Mouse (Mus musculus) CH12.LX (cell line): ENCODE measurements around the gene Swsap1. TPM values are rescaled to one million over a fixed set of nuclear protein-coding genes. Genes with fewer than 3 reads are reported as not detected.

Experiments
- DNase-seq: peaks from one replicate; pipeline ENCODE4 v3.0.0-alpha.2; 2013; ENCODE audit errors: extremely low read depth
- H3K27ac ChIP-seq: 2 replicates; pipeline ENCODE4 v1.5.1; 2012; ENCODE audit warnings: low read depth, mild to moderate bottlenecking, control low read depth, moderate library complexity; ENCODE audit not compliant: insufficient read depth
- H3K27me3 ChIP-seq: replicated peaks from 2 replicates; pipeline ENCODE3; 2012; ENCODE audit warnings: inconsistent platforms
- H3K36me3 ChIP-seq, 2 experiments: replicated peaks in 1 of 2; 2 replicates each; pipeline versions ENCODE3 to v1.6.1; 2012; ENCODE audit warnings: inconsistent platforms in 1 of 2, low read length in 1 of 2, mild to moderate bottlenecking in 1 of 2, mixed read lengths in 1 of 2, moderate library complexity in 1 of 2; ENCODE audit not compliant: control insufficient read depth in 1 of 2, insufficient read depth in 1 of 2
- H3K4me1 ChIP-seq, 2 experiments: 2 replicates each; pipeline ENCODE4 v1.6.1; 2012; ENCODE audit warnings: inconsistent platforms in 1 of 2, moderate library complexity in 1 of 2; ENCODE audit not compliant: insufficient read depth in 2 of 2, control insufficient read depth in 1 of 2
- H3K4me2 ChIP-seq: 2 replicates; pipeline ENCODE4 v1.6.1; 2012; ENCODE audit warnings: low read depth, mild to moderate bottlenecking, control low read depth; ENCODE audit not compliant: poor library complexity, insufficient read depth, severe bottlenecking
- H3K4me3 ChIP-seq, 3 experiments: fragments of 150-350 bp in 1 of 3; sonication (generic) in 1 of 3; replicated peaks in 1 of 3; 2 replicates each; pipeline versions ENCODE3 to v1.5.1; 2011 to 2012; ENCODE audit warnings: low read depth in 2 of 3, low read length in 2 of 3, mild to moderate bottlenecking in 2 of 3, moderate library complexity in 2 of 3, control low read depth in 1 of 3, improper control_type of control experiment in 1 of 3, inconsistent platforms in 1 of 3, mixed read lengths in 1 of 3; ENCODE audit not compliant: poor library complexity in 1 of 3
- H3K79me2 ChIP-seq: replicated peaks from 2 replicates; pipeline ENCODE4 v1.6.1; 2012; ENCODE audit warnings: mild to moderate bottlenecking, moderate library complexity; ENCODE audit not compliant: control insufficient read depth, poor library complexity, insufficient read depth, severe bottlenecking; ENCODE audit errors: extremely low read depth
- H3K9ac ChIP-seq: 2 replicates; pipeline ENCODE4 v1.6.1; 2012; ENCODE audit warnings: low read depth, mild to moderate bottlenecking, control low read depth, moderate library complexity; ENCODE audit not compliant: insufficient read depth
- H3K9me3 ChIP-seq: replicated peaks from 2 replicates; pipeline ENCODE3; 2012; ENCODE audit warnings: low read length, inconsistent platforms, mixed read lengths
- BHLHE40 ChIP-seq: IDR thresholded peaks from 2 replicates; pipeline ENCODE4 v1.6.1; 2011; ENCODE audit warnings: mild to moderate bottlenecking, low read depth, low read length, improper control_type of control experiment
- E2F4 ChIP-seq: IDR thresholded peaks from 2 replicates; pipeline ENCODE4 v1.6.1; 2011; ENCODE audit warnings: low read depth, low read length, improper control_type of control experiment; ENCODE audit not compliant: insufficient replicate concordance
- ETS1 ChIP-seq: conservative IDR thresholded peaks from 2 replicates; pipeline ENCODE4 v1.6.1; 2012; ENCODE audit warnings: low read depth, mild to moderate bottlenecking, inconsistent platforms, low read length, improper control_type of control experiment, moderate library complexity
- NRF1 ChIP-seq: IDR thresholded peaks from 2 replicates; pipeline ENCODE4 v1.6.1; 2014; ENCODE audit warnings: low read depth, mild to moderate bottlenecking, inconsistent platforms, low read length, improper control_type of control experiment, moderate library complexity
- SMC3 ChIP-seq: IDR thresholded peaks from 2 replicates; pipeline ENCODE4 v1.6.1; 2011; ENCODE audit warnings: low read depth, low read length, improper control_type of control experiment
- TCF12 ChIP-seq: IDR thresholded peaks from 2 replicates; pipeline ENCODE4 v1.6.1; 2014; ENCODE audit warnings: low read depth, mild to moderate bottlenecking, inconsistent platforms, low read length, improper control_type of control experiment
- ZMIZ1 ChIP-seq: IDR thresholded peaks from 2 replicates; pipeline ENCODE4 v1.6.1; 2012; ENCODE audit warnings: low read depth, mild to moderate bottlenecking, inconsistent platforms, low read length, improper control_type of control experiment
- ZNF384 ChIP-seq: IDR thresholded peaks from 2 replicates; pipeline ENCODE4 v1.6.1; 2012; ENCODE audit warnings: low read depth, low read length, improper control_type of control experiment, inconsistent platforms
- dilution Hi-C: fragments of 300-500 bp; cut with MboI; formaldehyde crosslinking; loops from 2 replicates; pipeline ENCODE4 v1.14.3; 2020; ENCODE audit warnings: low sequenced_read_pairs; ENCODE audit not compliant: extremely low pct_unique_long_range_greater_than_20kb, extremely low pct_ligation_motif_present
- in situ Hi-C: fragments of 300-500 bp; cut with MboI; formaldehyde crosslinking; loops from 3 replicates; pipeline ENCODE4 v1.14.3; 2019; ENCODE audit warnings: low sequenced_read_pairs, low pct_ligation_motif_present, low pct_unique_long_range_greater_than_20kb, mixed read lengths
- polyA plus RNA-seq: library from polyadenylated mRNA; unstranded; fragments of >175 nt; gene quantifications from 2 replicates; pipeline ENCODE4 v1.2.1, GENCODE M21; 2012; ENCODE audit warnings: low read depth; ENCODE audit not compliant: insufficient read length
- total RNA-seq, 2 experiments: library from RNA; depleted of rRNA; stranded (reverse); fragments of 300-350 nt in 1 of 2; fragments of >200 nt in 1 of 2; gene quantifications; 2 replicates each; pipeline ENCODE4 v1.2.3; 2012 to 2014

Gene Swsap1
- total and polyA plus RNA-seq, 3 experiments, result 3.1 to 4.1 (median 4.0) TPM

DNA sequence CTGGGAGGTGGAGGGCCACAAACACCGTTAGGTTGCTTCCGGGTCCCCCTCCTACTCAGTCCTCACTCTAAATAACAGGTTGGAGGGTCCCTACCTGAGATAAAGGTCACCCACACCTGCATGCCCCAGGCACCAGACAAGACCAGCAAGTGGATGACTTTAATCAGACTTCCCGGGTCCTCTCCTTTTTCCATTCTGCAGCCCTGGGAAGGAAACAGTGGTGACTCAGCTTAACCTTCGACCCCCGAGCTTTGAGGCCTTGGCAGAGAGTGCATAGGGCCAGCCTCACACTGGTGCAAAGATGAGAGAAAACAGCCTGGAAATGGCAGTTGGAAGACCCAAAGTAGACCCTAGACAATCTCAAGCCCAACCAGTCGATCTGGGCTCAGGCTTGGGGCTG, 29.4 kb upstream of the Swsap1 start:
- Histone ChIP-seq H3K79me2 (no peaks in the 10 kb centered on the region), H3K27ac (no peak overlapping the region), H3K4me3 (no peak overlapping the region), H3K9ac (no peak overlapping the region), H3K36me3 (no peaks in the 10 kb centered on the region), H3K4me1 (peaks cover 4 to 11% of the 10 kb centered on the region in 2 experiments; a peak in 2 of 4 replicates), H3K9me3 (peaks cover 3% of the 10 kb centered on the region), H3K4me2 (no peak overlapping the region), H3K27me3 (peaks cover 42% of the 10 kb centered on the region)
- DNase-seq, result no peak
- in situ Hi-C loops, result no loop called here
- TF ChIP-seq E2F4 (no peak), ZMIZ1 (no peak), ETS1 (no peak)
- dilution Hi-C loops, result no loop called here

DNA sequence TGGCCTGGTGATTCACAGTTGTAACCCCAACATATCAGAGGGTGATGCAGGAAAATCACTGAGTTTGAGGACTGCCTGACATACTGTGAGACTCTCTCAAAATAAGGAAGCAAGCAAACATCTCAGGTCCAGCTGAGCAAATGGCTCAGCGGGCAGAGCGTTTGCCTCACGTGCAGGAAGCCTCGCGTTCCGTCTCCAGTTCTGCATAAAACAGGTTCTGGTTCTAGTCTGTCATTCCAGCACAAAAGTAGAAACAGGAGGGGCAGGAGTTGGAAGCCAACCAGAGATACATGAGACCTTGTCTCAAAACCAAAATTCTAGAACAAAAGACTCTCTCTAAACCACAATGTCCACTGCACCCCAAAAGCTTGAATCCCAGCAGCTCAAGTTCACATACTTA, 28.8 kb upstream of the Swsap1 start:
- no peak for DNase-seq
- H3K27ac ChIP-seq, result no peak overlapping the region
- dilution Hi-C loops, result no loop called here

DNA sequence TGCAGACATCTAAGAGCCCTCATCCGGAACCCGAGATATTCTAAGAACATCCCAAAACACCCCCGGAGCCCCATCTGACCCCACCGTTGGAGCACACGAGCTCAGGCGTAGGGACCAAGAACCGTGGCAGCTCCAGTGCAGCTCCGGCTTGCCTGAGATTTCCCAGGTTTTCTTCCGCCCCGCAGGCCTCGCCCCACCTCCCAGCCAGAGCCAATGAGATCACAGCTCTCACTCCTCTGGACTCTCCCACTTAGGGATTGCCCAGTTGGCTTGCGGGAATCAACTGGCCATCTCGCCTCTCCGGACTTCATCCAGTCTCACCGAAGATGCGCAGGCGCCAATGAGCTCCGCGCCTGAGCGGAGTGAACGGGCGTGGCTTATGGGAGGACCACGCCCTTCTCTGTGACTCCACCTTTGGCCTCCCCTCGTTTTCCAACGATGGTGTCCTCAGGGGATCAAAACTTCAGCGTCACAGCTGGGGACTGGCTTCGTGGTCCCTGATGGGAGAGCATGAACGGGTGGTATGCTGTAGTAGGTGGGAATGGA, 28.3 kb upstream of the Swsap1 start, which contains the start of the genes Ccdc159 and Tmem205:
Gene Ccdc159 (plus strand): TSS at position 264 of the 546 bp plus-strand sequence.
Gene Tmem205 (minus strand): TSS at position 349 of the 546 bp plus-strand sequence.
- Histone ChIP-seq H3K36me3 (no peaks in the 10 kb centered on the region), H3K4me1 (peaks cover 4 to 5% of the 10 kb centered on the region in 2 experiments; a peak in 2 of 4 replicates), H3K9me3 (peaks cover 3% of the 10 kb centered on the region), H3K27me3 (peaks cover 53% of the 10 kb centered on the region), H3K4me3 (peak within 1 kb of the TSS; percentile 37 to 41 (median 40)), H3K9ac (no peak within 1 kb of the TSS), H3K79me2 (no peaks in the 10 kb centered on the region), H3K27ac (no peak within 1 kb of the TSS), H3K4me2 (no peak within 1 kb of the TSS)
- dilution Hi-C loops, result no loop called here
- TF ChIP-seq ZNF384 (no peak), NRF1 (peak; percentile 73)
- DNase-seq, result peak; percentile 54
- in situ Hi-C loops, result no loop called here

More for the DNA sequence above, 28.8 kb upstream of the Swsap1 start:
- Histone ChIP-seq H3K4me2 (no peak overlapping the region), H3K4me1 (peaks cover 4 to 8% of the 10 kb centered on the region in 2 experiments; a peak in 2 of 4 replicates), H3K9ac (no peak overlapping the region), H3K9me3 (peaks cover 3% of the 10 kb centered on the region), H3K36me3 (no peaks in the 10 kb centered on the region)
- no peak for TF ChIP-seq SMC3
- 0 out of 2 replicates have a peak, but pooled peaks have one; percentile 38 for TF ChIP-seq BHLHE40
- no peak for TF ChIP-seq TCF12
- TF ChIP-seq, all 38 proteins: peak for 1
- in situ Hi-C loops, result no loop called here
- peaks cover 48% of the 10 kb centered on the region for H3K27me3 ChIP-seq
- H3K79me2 ChIP-seq, result no peaks in the 10 kb centered on the region
- H3K4me3 ChIP-seq, result peak overlapping the region in 2 of 3 experiments; percentile 37 to 40
